Mouse (Mus musculus) G1E (cell line): ENCODE data around the gene Necab2. TPM values are rescaled to one million over a fixed set of nuclear protein-coding genes. Genes with fewer than 3 reads are reported as not detected.

ENCODE experiments used
- ATAC-seq: 2 replicates; pipeline ENCODE4 v1.8.0; 2016; ENCODE audit warnings: mild to moderate bottlenecking; ENCODE audit not compliant: insufficient number of reproducible peaks, poor library complexity, low FRiP score, severe bottlenecking; ENCODE audit errors: extremely low read depth
- DNase-seq: peaks from one replicate; pipeline ENCODE4 v3.0.0; 2012; ENCODE audit warnings: low spot score
- H3K27me3 ChIP-seq: 2 replicates; pipeline ENCODE4 v1.6.1; 2012; ENCODE audit warnings: mild to moderate bottlenecking, low read length, inconsistent platforms; ENCODE audit not compliant: insufficient read depth
- H3K36me3 ChIP-seq: replicated peaks from 2 replicates; pipeline ENCODE3; 2012; ENCODE audit warnings: mild to moderate bottlenecking, inconsistent platforms
- H3K4me1 ChIP-seq: 2 replicates; pipeline ENCODE4 v1.6.1; 2012; ENCODE audit warnings: low read depth, low read length, inconsistent platforms, mixed read lengths; ENCODE audit not compliant: insufficient read depth
- H3K4me3 ChIP-seq: 2 replicates; pipeline ENCODE4 v1.5.1; 2012; ENCODE audit warnings: low read depth, mild to moderate bottlenecking, inconsistent platforms, low read length, moderate library complexity, mixed read lengths
- H3K9me3 ChIP-seq: replicated peaks from 2 replicates; pipeline ENCODE4 v1.6.1; 2012; ENCODE audit warnings: inconsistent platforms
- CTCF ChIP-seq: IDR thresholded peaks from 2 replicates; pipeline ENCODE4 v1.5.1; 2012; ENCODE audit warnings: low read depth, low read length, inconsistent platforms, mixed read lengths
- GATA1 ChIP-seq: IDR thresholded peaks from 2 replicates; pipeline ENCODE4 v1.6.1; 2012; ENCODE audit warnings: borderline replicate concordance, low read length, inconsistent platforms, mixed read lengths
- GATA2 ChIP-seq: IDR thresholded peaks from 2 replicates; pipeline ENCODE4 v1.6.1; 2012; ENCODE audit warnings: low read depth, low read length, inconsistent platforms, borderline replicate concordance
- POLR2AphosphoS5 ChIP-seq: IDR thresholded peaks from 2 replicates; pipeline ENCODE4 v1.6.1; 2012; ENCODE audit warnings: low read depth, low read length, inconsistent platforms; ENCODE audit not compliant: insufficient replicate concordance
- TAL1 ChIP-seq: conservative IDR thresholded peaks from 2 replicates; pipeline ENCODE4 v1.6.1; 2012; ENCODE audit warnings: low read depth, low read length, inconsistent platforms, mixed read lengths
- polyA plus RNA-seq: library from polyadenylated mRNA; stranded (reverse); fragments of >175 nt; gene quantifications from 2 replicates; pipeline ENCODE4 v1.2.3, GENCODE M21; 2012
- total RNA-seq, 2 experiments: library from RNA; stranded (forward) in 1 of 2; stranded (reverse) in 1 of 2; fragments of 200-1000 nt in 1 of 2; fragments of >200 nt in 1 of 2; fragmentation: Nextera tagmentation in 1 of 2; gene quantifications; 2 replicates each; pipeline ENCODE4 v1.2.3; 2014 to 2017

The Necab2 gene
- total and polyA plus RNA-seq, 3 experiments: not detected

GRCm38 (mm10) chr8:119452919-119453318 is 6.4 kb downstream of the Necab2 start:
- H3K27me3 ChIP-seq: peaks cover 11% of the 10 kb centered on the region
- TF ChIP-seq GATA1 (no peak), CTCF (no peak), GATA2 (no peak), TAL1 (no peak), POLR2AphosphoS5 (no peak)
- no peaks in the 10 kb centered on the region for H3K36me3 ChIP-seq
- ATAC-seq (no peak), DNase-seq (no peak)
- no peaks in the 10 kb centered on the region for H3K9me3 ChIP-seq
- no peaks in the 10 kb centered on the region for H3K4me1 ChIP-seq
- H3K4me3 ChIP-seq: no peak overlapping the region

DNA sequence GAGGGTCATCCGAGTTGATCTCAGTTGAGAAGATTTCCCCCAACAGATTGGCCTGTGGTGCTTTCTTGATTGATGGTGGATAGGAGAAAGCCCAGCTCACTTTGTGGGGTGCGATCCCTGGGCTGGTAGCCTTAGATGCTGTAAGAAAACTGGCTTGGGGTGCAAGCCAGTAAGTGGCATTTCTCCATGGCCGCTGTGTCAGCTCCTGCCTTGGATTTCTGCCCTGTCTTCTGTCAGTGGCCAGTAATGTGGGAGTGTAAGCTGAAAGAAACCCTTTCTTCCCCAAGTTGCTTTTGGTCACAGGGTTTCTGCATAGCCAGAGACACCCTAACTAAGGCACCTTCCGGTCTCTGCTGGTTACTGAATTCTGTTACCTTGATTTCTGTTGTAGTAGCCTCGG is 9.5 kb downstream of the Necab2 start:
- H3K4me1 ChIP-seq: no peaks in the 10 kb centered on the region
- peaks cover 8% of the 10 kb centered on the region for H3K27me3 ChIP-seq
- no peaks in the 10 kb centered on the region for H3K9me3 ChIP-seq
- ATAC-seq (no peak), DNase-seq (no peak)
- no peaks in the 10 kb centered on the region for H3K36me3 ChIP-seq
- no peak overlapping the region for H3K4me3 ChIP-seq
- no peak for TF ChIP-seq TAL1
- no peak for TF ChIP-seq GATA1
- TF ChIP-seq CTCF: no peak
- no peak for TF ChIP-seq GATA2
- TF ChIP-seq POLR2AphosphoS5: no peak

GRCm38 (mm10) chr8:119459724-119460123 is 13.2 kb downstream of the Necab2 start:
- Histone ChIP-seq H3K4me3 (no peak overlapping the region), H3K4me1 (no peaks in the 10 kb centered on the region), H3K27me3 (peaks cover 9% of the 10 kb centered on the region), H3K9me3 (no peaks in the 10 kb centered on the region), H3K36me3 (no peaks in the 10 kb centered on the region)
- no peak for DNase-seq
- TF ChIP-seq TAL1: no peak
- no peak for TF ChIP-seq CTCF
- ATAC-seq: no peak

GRCm38 (mm10) chr8:119461356-119461755 is 14.8 kb downstream of the Necab2 start:
- peaks cover 2% of the 10 kb centered on the region; the same call in 1 of the 2 replicates for H3K27me3 ChIP-seq
- H3K36me3 ChIP-seq: no peaks in the 10 kb centered on the region
- DNase-seq (no peak), ATAC-seq (no peak)
- H3K9me3 ChIP-seq: no peaks in the 10 kb centered on the region
- no peak overlapping the region for H3K4me3 ChIP-seq
- TF ChIP-seq CTCF: no peak
- no peak for TF ChIP-seq TAL1
- no peak for TF ChIP-seq GATA1
- TF ChIP-seq POLR2AphosphoS5: no peak
- no peak for TF ChIP-seq GATA2
- H3K4me1 ChIP-seq: no peaks in the 10 kb centered on the region

GRCm38 (mm10) chr8:119463709-119464108 is 17.2 kb downstream of the Necab2 start:
- H3K4me3 ChIP-seq: no peak overlapping the region
- TF ChIP-seq GATA2 (no peak), POLR2AphosphoS5 (no peak), GATA1 (no peak)
- no peaks in the 10 kb centered on the region for H3K36me3 ChIP-seq
- H3K9me3 ChIP-seq: no peaks in the 10 kb centered on the region
- H3K27me3 ChIP-seq: peaks cover 2% of the 10 kb centered on the region; the same call in 1 of the 2 replicates
- DNase-seq (no peak), ATAC-seq (no peak)
- no peaks in the 10 kb centered on the region for H3K4me1 ChIP-seq

- H3K36me3 ChIP-seq: no peaks in the 10 kb centered on the region
- peaks cover 7% of the 10 kb centered on the region; the same call in 1 of the 2 replicates for H3K27me3 ChIP-seq
- no peak for DNase-seq
- H3K4me1 ChIP-seq: no peaks in the 10 kb centered on the region
- TF ChIP-seq GATA2 (no peak), CTCF (no peak), TAL1 (no peak), GATA1 (no peak), POLR2AphosphoS5 (no peak)
- H3K9me3 ChIP-seq: no peaks in the 10 kb centered on the region
- no peak overlapping the region for H3K4me3 ChIP-seq
- ATAC-seq: no peak
Measured at GRCm38 (mm10) chr8:119466105-119466504, 19.6 kb downstream of the Necab2 start.

- H3K27me3 ChIP-seq: peaks cover 12% of the 10 kb centered on the region; the same call in 1 of the 2 replicates
- H3K4me3 ChIP-seq: no peak overlapping the region
- no peak for TF ChIP-seq GATA2
- no peak for TF ChIP-seq CTCF
- no peak for TF ChIP-seq POLR2AphosphoS5
- no peak for TF ChIP-seq GATA1
- no peak for TF ChIP-seq TAL1
- H3K9me3 ChIP-seq: no peaks in the 10 kb centered on the region
- no peaks in the 10 kb centered on the region for H3K4me1 ChIP-seq
- no peak for ATAC-seq
- no peaks in the 10 kb centered on the region for H3K36me3 ChIP-seq
- no peak for DNase-seq
Measured at GRCm38 (mm10) chr8:119466794-119467193, 20.3 kb downstream of the Necab2 start.
